Mouse (Mus musculus) hindbrain, embryonic 14.5 days (tissue): ENCODE results near the gene Paqr5. TPM values are rescaled to one million over a fixed set of nuclear protein-coding genes. Genes with fewer than 3 reads are reported as not detected.
A peak's percentile ranks its signal among the peaks of the same experiment; 100 is the strongest.

Experiments
- ATAC-seq: fragments of 200-750 bp; cut with Nextera tagmentation; 2 replicates; pipeline ENCODE4 v1.8.0; 2017; ENCODE audit warnings: moderate number of reproducible peaks, mild to moderate bottlenecking, moderate TSS enrichment, moderate library complexity; ENCODE audit not compliant: low FRiP score
- DNase-seq: peaks from one replicate; pipeline ENCODE4 v3.0.0-alpha.2; 2015; ENCODE audit warnings: low spot score
- H3K27ac ChIP-seq: fragments of 300-500 bp; sonication (generic); 2 replicates; pipeline ENCODE4 v1.5.1; 2014; ENCODE audit warnings: mild to moderate bottlenecking, moderate library complexity
- H3K27me3 ChIP-seq: fragments of 300-500 bp; sonication (generic); 2 replicates; pipeline ENCODE4 v1.6.1; 2014; ENCODE audit warnings: mild to moderate bottlenecking, low read length, mixed read lengths; ENCODE audit not compliant: control insufficient read depth, insufficient read depth
- H3K36me3 ChIP-seq: fragments of 300-500 bp; sonication (generic); replicated peaks from 2 replicates; pipeline ENCODE4 v1.6.1; 2014; ENCODE audit not compliant: control insufficient read depth, insufficient read depth
- H3K4me1 ChIP-seq: fragments of 300-500 bp; sonication (generic); replicated peaks from 2 replicates; pipeline ENCODE4 v1.6.1; 2014; ENCODE audit warnings: antibody characterized with exemption, low read length, mixed read lengths; ENCODE audit not compliant: control insufficient read depth, insufficient read depth
- H3K4me2 ChIP-seq: fragments of 300-500 bp; sonication (generic); replicated peaks from 2 replicates; pipeline ENCODE4 v1.6.1; 2014; ENCODE audit warnings: mild to moderate bottlenecking, moderate library complexity
- H3K4me3 ChIP-seq: fragments of 300-500 bp; sonication (generic); replicated peaks from 2 replicates; pipeline ENCODE4 v1.5.1; 2014; ENCODE audit warnings: mild to moderate bottlenecking, low read length
- H3K9ac ChIP-seq: fragments of 300-500 bp; sonication (generic); 2 replicates; pipeline ENCODE4 v1.6.1; 2014
- H3K9me3 ChIP-seq: fragments of 300-500 bp; sonication (generic); 2 replicates; pipeline ENCODE4 v1.6.1; 2016; ENCODE audit warnings: low read length; ENCODE audit not compliant: control insufficient read depth
- WGBS: fragments of 180-500 bp; shearing (Covaris S2); extraction: QIAGEN DNeasy Blood & Tissue Kit; methylation state at CpG from one replicate; pipeline ENCODE4 v1.1.7; 2014; 5-methylcytosine and 5-hydroxymethylcytosine counted together
- polyA plus RNA-seq: library from polyadenylated mRNA; unstranded; fragments of >200 nt; fragmentation: Nextera tagmentation; extraction: Ambion mirVana; gene quantifications from 2 replicates; pipeline ENCODE4 v1.2.1, GENCODE M21; 2014

Paqr5 gene
- polyA plus RNA-seq, 1 experiment from 2014 or later: 0.36 TPM

DNA sequence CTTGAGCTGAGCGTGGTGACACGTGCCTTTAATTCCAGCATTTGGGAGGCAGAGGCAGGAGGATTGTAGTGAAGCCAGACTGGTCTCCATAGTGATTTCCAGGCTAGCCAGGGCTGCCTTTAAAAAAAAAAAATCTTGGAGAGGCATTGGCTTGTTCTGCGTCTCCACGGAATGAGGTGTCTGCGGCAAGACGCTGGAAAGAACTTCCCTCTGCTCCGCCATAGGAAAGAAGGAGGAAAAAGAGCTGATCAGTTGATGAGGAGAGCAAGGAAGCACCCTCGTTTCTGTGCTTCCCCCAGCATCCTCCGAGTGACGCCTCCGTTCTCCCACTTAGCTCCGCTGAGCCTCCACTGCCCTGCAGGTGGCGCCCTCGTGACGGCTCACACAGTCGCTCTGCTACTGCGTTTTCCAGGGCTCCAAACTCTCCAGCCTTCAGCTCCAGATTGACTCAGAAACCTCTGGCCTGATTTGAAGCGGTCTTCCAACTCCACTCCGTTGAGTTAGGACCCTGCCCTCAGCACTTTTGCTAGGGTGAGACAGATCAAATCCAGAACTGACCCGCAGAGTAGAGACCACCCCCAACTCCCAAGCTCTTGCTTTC is 13.5 kb upstream of the Paqr5 start:
- no peak overlapping the region for H3K4me3 ChIP-seq

DNA sequence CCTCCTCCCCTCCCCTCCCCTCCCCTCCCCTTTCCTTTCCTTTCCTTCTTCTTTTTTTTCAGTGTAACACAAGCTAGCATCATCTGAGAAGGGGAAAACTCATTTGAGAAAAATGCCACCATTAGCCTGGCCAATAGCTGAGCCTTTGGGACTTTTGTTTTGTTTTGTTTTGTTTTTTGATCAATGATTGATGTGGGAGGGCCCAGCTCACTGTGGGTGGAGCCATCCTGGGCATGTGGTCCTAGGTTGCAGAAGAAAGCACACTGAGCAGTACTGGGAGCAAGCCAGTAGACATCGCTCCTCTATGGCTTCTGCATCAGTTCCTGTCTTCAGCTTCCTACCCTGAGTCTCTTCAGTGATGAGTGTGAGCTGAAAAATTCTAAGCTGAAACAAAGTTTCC is 9.2 kb upstream of the Paqr5 start:
- Histone ChIP-seq H3K9ac (no peak overlapping the region), H3K4me3 (no peak overlapping the region), H3K27ac (no peak overlapping the region), H3K4me2 (no peak overlapping the region), H3K27me3 (no peaks in the 10 kb centered on the region), H3K4me1 (no peaks in the 10 kb centered on the region), H3K9me3 (no peaks in the 10 kb centered on the region), H3K36me3 (no peaks in the 10 kb centered on the region)
- no peak for ATAC-seq
- no peak for DNase-seq
- 64% methylated on average over 1 of the region's 1 CpGs for WGBS

More for the DNA sequence above, 13.5 kb upstream of the Paqr5 start:
- H3K9ac ChIP-seq: no peak overlapping the region
- no peaks in the 10 kb centered on the region for H3K36me3 ChIP-seq
- H3K4me1 ChIP-seq: no peaks in the 10 kb centered on the region
- no peak overlapping the region for H3K27ac ChIP-seq
- 5% methylated on average over 20 of the region's 20 CpGs for WGBS
- H3K4me2 ChIP-seq: peak overlapping the region; percentile 38
- ATAC-seq (no peak), DNase-seq (peak; percentile 91)
- H3K27me3 ChIP-seq: no peaks in the 10 kb centered on the region
- H3K9me3 ChIP-seq: no peaks in the 10 kb centered on the region

DNA sequence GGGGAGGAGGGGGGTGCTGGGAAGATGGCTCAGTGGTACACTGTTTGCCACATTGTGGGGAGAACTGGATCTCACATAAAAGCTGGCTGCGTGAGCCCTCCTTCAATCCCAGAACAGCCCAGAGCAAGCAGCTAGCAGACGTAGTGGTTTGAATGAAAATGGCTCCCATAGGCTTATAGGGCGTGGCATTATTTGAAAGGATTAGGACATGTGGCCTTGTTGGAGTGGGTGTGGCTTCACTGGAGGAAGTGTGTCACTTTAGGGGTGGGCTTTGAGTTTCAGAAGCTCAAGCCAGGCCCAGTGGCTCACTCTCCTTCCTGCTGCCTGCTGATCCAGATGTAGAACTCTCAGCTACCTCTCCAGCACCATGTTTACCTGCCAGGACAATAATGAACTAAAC is 5.5 kb upstream of the Paqr5 start:
- Histone ChIP-seq H3K4me3 (no peak overlapping the region), H3K4me1 (no peaks in the 10 kb centered on the region), H3K27me3 (peaks cover 10% of the 10 kb centered on the region), H3K4me2 (no peak overlapping the region), H3K36me3 (no peaks in the 10 kb centered on the region), H3K9me3 (no peaks in the 10 kb centered on the region), H3K9ac (no peak overlapping the region), H3K27ac (no peak overlapping the region)
- DNase-seq: no peak
- no peak for ATAC-seq
- WGBS: 86% methylated on average over 3 of the region's 3 CpGs

DNA sequence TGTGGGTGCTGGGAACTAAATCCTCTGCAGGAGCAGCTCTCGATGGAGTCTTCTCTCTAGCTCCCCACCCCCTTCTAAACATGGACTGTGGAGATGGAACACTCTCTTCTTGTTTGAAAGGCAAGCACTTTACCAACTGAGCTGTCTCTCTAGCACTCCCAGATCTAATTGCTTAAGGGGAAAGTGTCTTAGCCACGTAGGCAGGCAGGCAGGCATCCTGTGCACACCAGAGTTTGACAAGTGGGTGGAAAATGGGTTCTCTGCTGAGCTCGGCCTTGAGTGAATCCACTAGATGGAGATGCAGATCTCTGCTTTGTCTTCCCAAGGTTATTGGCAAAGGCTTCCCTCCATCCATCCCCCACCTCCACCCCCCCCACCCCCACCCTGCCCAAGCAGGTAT is 1.4 kb upstream of the Paqr5 start:
- Histone ChIP-seq H3K27ac (no peak overlapping the region), H3K36me3 (no peaks in the 10 kb centered on the region), H3K9ac (no peak overlapping the region), H3K9me3 (no peaks in the 10 kb centered on the region), H3K4me1 (peaks cover 8% of the 10 kb centered on the region), H3K4me3 (no peak overlapping the region), H3K27me3 (peaks cover 38% of the 10 kb centered on the region), H3K4me2 (no peak overlapping the region)
- WGBS: 64% methylated on average over 3 of the region's 3 CpGs
- ATAC-seq: no peak
- DNase-seq: no peak

DNA sequence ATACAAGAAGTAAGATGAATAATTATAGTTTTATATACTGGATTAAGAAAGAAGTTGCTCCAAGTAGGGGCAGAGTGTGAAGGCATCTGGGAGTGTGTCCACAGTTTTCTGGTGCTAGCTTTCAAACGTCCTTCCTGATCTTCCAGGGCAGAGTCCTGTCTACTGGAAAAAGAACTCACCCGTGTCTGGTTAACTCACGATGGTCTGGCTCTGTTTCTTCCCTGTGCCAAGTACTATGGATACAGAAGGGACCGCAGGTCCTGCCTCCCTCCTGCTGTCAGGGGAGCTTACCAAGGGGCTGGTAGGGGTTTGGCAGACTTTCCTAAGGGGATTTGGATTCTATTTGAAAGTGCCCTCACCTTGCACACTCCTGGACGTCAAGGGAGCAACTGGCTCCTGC is 1.6 kb downstream of the Paqr5 start:
- ATAC-seq: no peak
- H3K27me3 ChIP-seq: peaks cover 38% of the 10 kb centered on the region

DNA sequence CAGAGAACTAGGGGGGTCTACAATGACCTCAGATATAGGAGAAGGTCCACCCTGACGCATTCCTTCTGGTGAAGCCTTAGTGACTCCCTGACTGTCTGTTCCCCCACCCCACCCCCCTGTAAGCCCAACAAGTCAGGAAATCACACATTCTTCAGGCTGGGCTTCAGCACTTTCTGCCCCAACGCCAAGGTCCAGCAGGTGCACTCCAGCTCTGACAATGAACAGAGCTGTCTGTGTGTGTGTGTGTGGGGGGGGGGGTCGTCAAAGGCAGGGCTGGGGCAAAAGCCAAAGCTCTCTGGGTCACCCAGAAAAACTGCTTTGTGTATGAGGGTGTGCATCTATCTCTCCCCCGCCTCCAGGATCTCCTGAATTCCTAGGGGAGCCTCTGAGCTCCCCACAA is 2.8 kb downstream of the Paqr5 start:
- Histone ChIP-seq H3K9ac (no peak overlapping the region), H3K27me3 (peaks cover 38% of the 10 kb centered on the region), H3K36me3 (no peaks in the 10 kb centered on the region), H3K4me1 (peaks cover 8% of the 10 kb centered on the region), H3K4me2 (no peak overlapping the region), H3K27ac (no peak overlapping the region), H3K9me3 (no peaks in the 10 kb centered on the region), H3K4me3 (no peak overlapping the region)
- ATAC-seq (no peak), DNase-seq (no peak)
- 52% methylated on average over 4 of the region's 4 CpGs for WGBS

More for the DNA sequence above, 1.6 kb downstream of the Paqr5 start:
- no peak for DNase-seq
- H3K27ac ChIP-seq: no peak overlapping the region
- H3K4me1 ChIP-seq: peaks cover 8% of the 10 kb centered on the region
- H3K4me2 ChIP-seq: no peak overlapping the region
- 35% methylated on average over 5 of the region's 5 CpGs for WGBS
- H3K9me3 ChIP-seq: no peaks in the 10 kb centered on the region
- no peak overlapping the region for H3K9ac ChIP-seq
- H3K36me3 ChIP-seq: no peaks in the 10 kb centered on the region
- H3K4me3 ChIP-seq: no peak overlapping the region

DNA sequence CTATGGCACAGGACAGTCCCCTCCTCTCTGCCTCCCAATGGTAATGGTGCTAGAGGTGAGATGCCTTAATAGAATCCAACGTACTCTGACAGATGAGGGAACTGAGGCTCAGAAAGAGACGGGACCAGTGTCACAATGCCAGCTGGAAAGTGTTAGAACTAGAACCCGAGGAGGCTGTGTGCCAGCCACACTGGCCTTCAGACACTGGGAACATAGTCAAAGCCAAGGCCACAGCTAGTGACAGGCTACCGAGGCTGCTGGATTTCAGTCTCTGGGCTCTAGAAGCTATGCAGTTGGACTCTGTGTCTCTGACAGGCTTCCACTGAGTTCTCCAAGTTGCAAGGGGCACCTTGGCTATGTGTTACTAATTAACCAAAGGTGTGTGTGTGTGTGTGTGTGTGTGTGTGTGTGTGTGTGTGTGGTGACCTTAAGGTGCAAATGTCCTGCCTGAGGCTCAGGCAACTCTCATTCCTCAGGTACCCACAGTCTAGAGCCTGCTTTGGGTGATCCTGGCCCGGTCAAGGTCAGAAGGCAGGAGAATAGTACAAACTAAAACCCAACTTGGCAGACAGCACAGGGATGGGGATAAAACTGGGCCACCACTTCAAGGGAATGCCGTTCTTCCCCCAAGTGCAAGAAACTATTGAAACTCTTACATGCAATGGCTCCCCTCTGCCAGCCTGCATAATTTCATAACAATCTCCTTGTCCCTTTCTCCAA is 3.5 kb downstream of the Paqr5 start:
- Histone ChIP-seq H3K27ac (no peak overlapping the region), H3K36me3 (no peaks in the 10 kb centered on the region), H3K4me3 (no peak overlapping the region), H3K27me3 (peaks cover 33% of the 10 kb centered on the region), H3K9ac (no peak overlapping the region), H3K4me1 (peaks cover 8% of the 10 kb centered on the region), H3K4me2 (no peak overlapping the region), H3K9me3 (no peaks in the 10 kb centered on the region)
- no peak for DNase-seq
- ATAC-seq: no peak
- 88% methylated on average over 6 of the region's 6 CpGs for WGBS

DNA sequence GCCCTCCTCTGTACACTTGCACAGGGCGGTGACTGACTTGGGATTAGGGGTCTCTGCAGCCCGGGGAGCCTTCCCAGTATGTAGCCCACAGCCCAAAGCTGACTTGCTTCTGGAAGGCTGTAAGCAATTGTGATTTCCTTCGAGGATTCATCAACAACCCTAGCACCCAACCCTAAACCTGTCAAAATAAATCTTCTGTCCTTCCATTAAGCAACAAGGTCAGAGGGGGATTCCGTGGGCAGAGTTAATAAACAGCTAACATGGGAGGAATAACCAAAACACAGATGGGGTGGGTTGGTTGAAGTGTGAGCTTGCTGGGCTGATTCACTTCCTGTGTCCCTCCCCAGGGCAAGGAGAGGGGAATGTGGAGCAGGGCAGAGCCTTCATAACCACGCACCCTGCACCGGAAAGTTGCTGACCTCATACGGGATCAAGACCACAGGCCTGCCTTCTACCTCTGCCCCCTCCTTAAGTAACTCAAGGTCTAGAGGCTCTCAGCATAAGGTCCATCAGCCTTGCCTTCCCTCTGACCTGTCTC is 5.0 kb downstream of the Paqr5 start:
- Histone ChIP-seq H3K4me1 (peaks cover 6% of the 10 kb centered on the region), H3K4me3 (no peak overlapping the region), H3K27ac (no peak overlapping the region), H3K9ac (no peak overlapping the region), H3K4me2 (no peak overlapping the region), H3K36me3 (no peaks in the 10 kb centered on the region), H3K27me3 (peaks cover 22% of the 10 kb centered on the region), H3K9me3 (no peaks in the 10 kb centered on the region)
- 75% methylated on average over 7 of the region's 7 CpGs for WGBS
- ATAC-seq (no peak), DNase-seq (no peak)

DNA sequence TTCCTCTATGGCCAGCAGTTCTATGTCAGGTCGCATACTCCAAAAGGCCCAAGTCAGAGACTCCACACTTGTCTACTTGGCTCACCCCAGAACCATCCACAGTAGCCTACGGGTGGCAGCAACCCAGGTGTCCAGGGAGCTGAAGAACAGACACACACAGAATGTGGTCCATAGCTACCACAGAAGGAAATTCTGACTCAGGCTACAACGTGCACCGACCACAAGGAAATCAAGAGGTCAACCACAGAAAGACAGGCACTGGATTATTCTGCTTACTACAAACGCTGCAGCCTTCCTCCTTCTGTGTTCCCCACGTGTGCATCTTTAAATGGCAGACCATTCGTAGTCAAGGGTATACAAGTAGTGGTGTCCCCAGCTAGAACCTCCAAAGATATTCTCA is 6.4 kb downstream of the Paqr5 start:
- Histone ChIP-seq H3K4me2 (no peak overlapping the region), H3K36me3 (no peaks in the 10 kb centered on the region), H3K27ac (no peak overlapping the region), H3K27me3 (peaks cover 10% of the 10 kb centered on the region), H3K4me3 (no peak overlapping the region), H3K4me1 (no peaks in the 10 kb centered on the region), H3K9me3 (no peaks in the 10 kb centered on the region), H3K9ac (no peak overlapping the region)
- no peak for DNase-seq
- WGBS: 86% methylated on average over 7 of the region's 7 CpGs
- ATAC-seq: no peak
